Mouse (Mus musculus): ENCODE measurements around the gene Pigyl.

Pigyl gene

DNA sequence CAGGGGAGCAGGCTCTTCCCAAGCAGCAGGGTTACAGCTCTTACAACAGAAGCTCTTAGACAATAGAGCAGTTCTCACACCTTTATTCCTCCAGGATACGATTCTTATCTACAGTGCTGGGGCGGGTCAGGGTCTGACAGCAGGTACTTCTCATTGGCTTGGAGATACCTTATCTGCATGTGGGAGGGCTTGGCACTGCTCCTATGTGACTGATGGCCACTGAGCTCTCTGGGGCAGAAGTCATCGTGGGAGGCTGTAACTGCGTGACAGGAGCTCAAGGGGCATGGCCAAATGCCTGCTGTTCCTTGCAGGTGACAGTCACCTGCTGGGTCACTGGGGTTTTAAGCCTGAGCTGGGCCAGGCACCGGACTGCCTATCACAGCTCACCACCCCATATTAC lies 39.8 kb downstream of the Pigyl start:
- DNase-seq (ENCODE audit: inconsistent ontology term) = no peak
